Mouse (Mus musculus): ENCODE measurements around the gene Rxra. TPM values are rescaled to one million over a fixed set of nuclear protein-coding genes. Genes with fewer than 3 reads are reported as not detected.

The Rxra gene
- polyA plus RNA-seq, 1 experiment from 2014 or later: 5.2 TPM

DNA sequence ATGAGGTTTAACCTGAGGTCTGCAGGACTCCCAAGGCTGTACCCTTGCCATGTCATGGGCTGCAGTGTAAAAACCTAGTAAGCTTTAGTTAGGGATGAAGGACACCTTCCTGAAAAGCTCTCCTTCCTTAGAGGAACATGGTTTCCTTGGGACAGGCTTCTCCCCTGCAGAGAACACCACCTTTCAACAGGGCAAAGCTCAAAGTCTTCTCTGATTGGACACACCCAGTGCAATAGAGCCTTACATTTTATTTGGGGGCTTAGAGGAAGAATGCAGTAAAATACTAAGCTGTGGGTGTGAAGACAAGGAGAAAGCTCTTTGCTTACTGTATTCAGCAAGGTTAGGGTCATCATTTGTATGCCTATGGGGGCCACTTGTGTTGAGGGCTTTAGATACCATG lies 19.7 kb upstream of the Rxra start:
- Histone ChIP-seq H3K4me1 (replicated peaks; ENCODE audit: control insufficient read depth, insufficient read depth, low read length) (peaks cover 8% of the 10 kb centered on the region), H3K4me2 (no peak overlapping the region), H3K9ac (ENCODE audit: low read depth, low read length) (no peak overlapping the region), H3K27me3 (replicated peaks; ENCODE audit: control insufficient read depth, insufficient read depth, low read length) (no peaks in the 10 kb centered on the region), H3K4me3 (ENCODE audit: low read depth, low read length) (no peak overlapping the region), H3K27ac (ENCODE audit: low read depth, low read length) (no peak overlapping the region), H3K9me3 (ENCODE audit: control insufficient read depth, low read length) (no peaks in the 10 kb centered on the region), H3K36me3 (ENCODE audit: control insufficient read depth, insufficient read depth, low read length) (no peaks in the 10 kb centered on the region)
- DNase-seq (ENCODE audit: low spot score) (no peak), ATAC-seq (replicated peaks; ENCODE audit: low FRiP score) (no peak)

- no peak; the same call in 1 of the 2 replicates for ATAC-seq (replicated peaks; ENCODE audit: low FRiP score)
- Histone ChIP-seq H3K9ac (ENCODE audit: low read depth, low read length) (no peak overlapping the region), H3K4me1 (replicated peaks; ENCODE audit: control insufficient read depth, insufficient read depth, low read length) (peaks cover 13% of the 10 kb centered on the region), H3K4me3 (ENCODE audit: low read depth, low read length) (no peak overlapping the region), H3K36me3 (ENCODE audit: control insufficient read depth, insufficient read depth, low read length) (no peaks in the 10 kb centered on the region), H3K27me3 (replicated peaks; ENCODE audit: control insufficient read depth, insufficient read depth, low read length) (peaks cover 4% of the 10 kb centered on the region), H3K4me2 (no peak overlapping the region), H3K27ac (ENCODE audit: low read depth, low read length) (no peak overlapping the region), H3K9me3 (ENCODE audit: control insufficient read depth, low read length) (no peaks in the 10 kb centered on the region)
- WGBS: 49% methylated on average over 6 of the region's 6 CpGs
- no peak for DNase-seq (ENCODE audit: low spot score)
These were observed 11.0 kb upstream of the Rxra start for GRCm38 (mm10) chr2:27665284-27665683.

- no peaks in the 10 kb centered on the region for H3K9me3 ChIP-seq (ENCODE audit: control insufficient read depth, low read length)
- no peak overlapping the region for H3K27ac ChIP-seq (ENCODE audit: low read depth, low read length)
- ATAC-seq (replicated peaks; ENCODE audit: low FRiP score): no peak
- DNase-seq (ENCODE audit: low spot score): no peak
- H3K4me1 ChIP-seq (replicated peaks; ENCODE audit: control insufficient read depth, insufficient read depth, low read length): peaks cover 18% of the 10 kb centered on the region
- peaks cover 4% of the 10 kb centered on the region for H3K27me3 ChIP-seq (replicated peaks; ENCODE audit: control insufficient read depth, insufficient read depth, low read length)
- H3K4me3 ChIP-seq (ENCODE audit: low read depth, low read length): no peak overlapping the region
- 68% methylated on average over 4 of the region's 4 CpGs for WGBS
- no peaks in the 10 kb centered on the region for H3K36me3 ChIP-seq (ENCODE audit: control insufficient read depth, insufficient read depth, low read length)
- H3K4me2 ChIP-seq: no peak overlapping the region
- no peak overlapping the region for H3K9ac ChIP-seq (ENCODE audit: low read depth, low read length)
These were observed 9.5 kb upstream of the Rxra start for GRCm38 (mm10) chr2:27666719-27667118.

- Histone ChIP-seq H3K4me2 (no peak overlapping the region), H3K27me3 (replicated peaks; ENCODE audit: control insufficient read depth, insufficient read depth, low read length) (peaks cover 4% of the 10 kb centered on the region), H3K9me3 (ENCODE audit: control insufficient read depth, low read length) (no peaks in the 10 kb centered on the region), H3K4me3 (ENCODE audit: low read depth, low read length) (no peak overlapping the region), H3K9ac (ENCODE audit: low read depth, low read length) (no peak overlapping the region), H3K4me1 (replicated peaks; ENCODE audit: control insufficient read depth, insufficient read depth, low read length) (peaks cover 22% of the 10 kb centered on the region), H3K27ac (ENCODE audit: low read depth, low read length) (no peak overlapping the region), H3K36me3 (ENCODE audit: control insufficient read depth, insufficient read depth, low read length) (no peaks in the 10 kb centered on the region)
- DNase-seq (ENCODE audit: low spot score) (no peak), ATAC-seq (replicated peaks; ENCODE audit: low FRiP score) (no peak)
- 27% methylated on average over 4 of the region's 4 CpGs for WGBS
These were observed 8.6 kb upstream of the Rxra start for GRCm38 (mm10) chr2:27667677-27668076.

DNA sequence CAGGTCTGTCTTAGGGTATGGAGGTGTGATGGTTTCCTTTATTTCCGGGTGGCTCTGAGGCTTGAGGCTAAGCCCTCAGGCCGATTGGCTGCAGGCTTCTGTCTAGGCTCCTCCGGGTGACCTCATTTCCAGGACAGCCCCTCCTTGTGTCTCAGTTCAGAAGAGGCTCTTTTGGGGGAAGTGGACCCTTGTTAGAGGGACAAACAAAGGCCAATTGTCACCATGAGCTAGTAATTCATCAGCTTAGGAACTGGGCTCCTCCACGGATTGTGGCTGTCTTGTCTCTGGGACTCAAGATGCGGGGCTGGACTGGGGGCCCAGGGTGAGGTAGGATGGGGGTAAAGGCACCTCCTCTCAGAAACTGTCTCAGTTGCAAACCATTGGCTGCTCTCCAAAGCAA lies 5.5 kb upstream of the Rxra start:
- WGBS: 66% methylated on average over 5 of the region's 5 CpGs
- Histone ChIP-seq H3K36me3 (ENCODE audit: control insufficient read depth, insufficient read depth, low read length) (no peaks in the 10 kb centered on the region), H3K4me3 (ENCODE audit: low read depth, low read length) (no peak overlapping the region), H3K9ac (ENCODE audit: low read depth, low read length) (no peak overlapping the region), H3K4me2 (no peak overlapping the region), H3K4me1 (replicated peaks; ENCODE audit: control insufficient read depth, insufficient read depth, low read length) (peaks cover 16% of the 10 kb centered on the region), H3K27ac (ENCODE audit: low read depth, low read length) (no peak overlapping the region), H3K9me3 (ENCODE audit: control insufficient read depth, low read length) (no peaks in the 10 kb centered on the region), H3K27me3 (replicated peaks; ENCODE audit: control insufficient read depth, insufficient read depth, low read length) (peaks cover 4% of the 10 kb centered on the region)
- DNase-seq (ENCODE audit: low spot score) (no peak), ATAC-seq (replicated peaks; ENCODE audit: low FRiP score) (no peak)

DNA sequence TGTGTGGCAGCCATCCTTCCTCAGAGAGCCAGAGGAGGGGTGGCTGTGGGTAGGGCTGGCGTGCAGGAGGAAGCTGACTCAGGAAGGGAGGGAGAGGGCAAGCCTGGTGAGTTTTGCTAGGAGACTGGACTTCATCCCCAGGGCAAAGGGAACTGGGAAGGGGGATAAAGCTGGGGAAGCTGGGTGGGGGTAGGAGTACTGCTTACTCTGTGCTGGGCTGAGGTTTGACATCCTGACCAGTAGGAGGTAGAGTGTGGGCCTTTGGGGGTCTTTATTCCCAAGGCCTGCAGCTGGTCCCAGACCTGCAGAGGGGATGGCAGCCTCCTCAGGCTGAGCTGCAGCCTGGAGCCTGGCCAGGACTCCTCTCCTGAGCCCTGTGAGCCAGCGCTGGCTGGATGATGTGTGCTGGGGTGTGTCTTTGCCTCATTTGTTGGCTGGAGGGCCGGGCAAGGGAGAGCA lies 4.6 kb upstream of the Rxra start:
- H3K27ac ChIP-seq (ENCODE audit: low read depth, low read length): peak overlapping the region; percentile 15
- peaks cover 11% of the 10 kb centered on the region for H3K27me3 ChIP-seq (replicated peaks; ENCODE audit: control insufficient read depth, insufficient read depth, low read length)
- no peak overlapping the region for H3K4me3 ChIP-seq (ENCODE audit: low read depth, low read length)
- no peak overlapping the region for H3K4me2 ChIP-seq
- no peak for ATAC-seq (replicated peaks; ENCODE audit: low FRiP score)
- DNase-seq (ENCODE audit: low spot score): no peak
- H3K4me1 ChIP-seq (replicated peaks; ENCODE audit: control insufficient read depth, insufficient read depth, low read length): peaks cover 19% of the 10 kb centered on the region
- H3K9ac ChIP-seq (ENCODE audit: low read depth, low read length): no peak overlapping the region
- WGBS: 46% methylated on average over 3 of the region's 3 CpGs
- H3K9me3 ChIP-seq (ENCODE audit: control insufficient read depth, low read length): no peaks in the 10 kb centered on the region
- H3K36me3 ChIP-seq (ENCODE audit: control insufficient read depth, insufficient read depth, low read length): no peaks in the 10 kb centered on the region

GRCm38 (mm10) chr2:27676478-27677325 lies 462 bp downstream of the Rxra start:
- Histone ChIP-seq H3K27me3 (replicated peaks; ENCODE audit: control insufficient read depth, insufficient read depth, low read length) (peaks cover 10% of the 10 kb centered on the region; the same call in 1 of the 2 replicates), H3K4me3 (ENCODE audit: low read depth, low read length) (peak overlapping the region; percentile 78), H3K36me3 (ENCODE audit: control insufficient read depth, insufficient read depth, low read length) (no peaks in the 10 kb centered on the region), H3K27ac (ENCODE audit: low read depth, low read length) (peak overlapping the region; percentile 83), H3K4me2 (peak overlapping the region; percentile 75), H3K9ac (ENCODE audit: low read depth, low read length) (peak overlapping the region; percentile 86), H3K9me3 (ENCODE audit: control insufficient read depth, low read length) (no peaks in the 10 kb centered on the region), H3K4me1 (replicated peaks; ENCODE audit: control insufficient read depth, insufficient read depth, low read length) (peaks cover 41% of the 10 kb centered on the region)
- WGBS: 2% methylated on average over 36 of the region's 106 CpGs
- ATAC-seq (replicated peaks; ENCODE audit: low FRiP score) (peak; percentile 60), DNase-seq (ENCODE audit: low spot score) (peak; percentile 71)

DNA sequence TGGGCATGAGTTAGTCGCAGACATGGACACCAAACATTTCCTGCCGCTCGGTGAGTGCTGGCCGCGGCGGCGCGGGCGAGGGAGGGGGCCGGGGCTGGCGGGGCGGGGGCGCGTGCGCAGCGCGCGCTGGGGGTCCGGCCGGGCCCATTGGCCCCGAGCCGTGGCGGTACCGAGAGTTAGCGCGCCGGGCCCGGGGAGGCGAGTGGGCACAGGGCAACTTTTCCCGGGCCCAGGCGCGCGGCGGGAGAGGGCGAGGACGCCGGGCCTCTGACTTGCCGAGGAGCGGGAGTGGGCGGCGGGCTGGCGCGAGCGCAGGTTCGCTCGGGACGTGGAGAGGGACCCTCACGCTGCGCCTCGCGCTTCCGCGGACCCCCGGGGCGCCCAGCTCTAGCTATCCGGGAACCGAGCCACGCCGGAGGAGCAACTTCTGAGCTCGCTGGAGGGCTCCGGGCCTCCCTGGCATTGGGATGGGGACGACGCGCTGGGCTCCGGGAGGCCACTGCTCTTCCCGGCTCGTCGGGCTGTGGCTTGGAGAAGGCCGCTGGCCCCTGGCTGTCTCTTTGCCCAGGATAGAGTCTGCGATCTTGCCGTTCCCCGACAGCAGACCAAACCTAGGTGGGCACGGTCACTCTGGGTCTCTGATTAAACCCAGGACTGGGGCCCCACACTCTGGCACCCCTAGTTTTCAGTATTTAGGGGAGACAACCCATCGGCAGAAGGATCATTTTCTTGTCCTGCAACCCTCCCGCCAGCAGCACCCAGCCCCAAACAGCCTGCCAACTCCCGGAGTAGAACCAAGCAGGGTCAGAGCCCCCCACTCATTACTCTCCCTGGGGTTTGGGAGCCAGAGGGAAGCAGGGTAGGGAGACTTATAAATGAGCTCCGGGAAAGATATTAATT lies 1.4 kb downstream of the Rxra start:
- ATAC-seq (replicated peaks; ENCODE audit: low FRiP score) (no peak; the same call in 1 of the 2 replicates), DNase-seq (ENCODE audit: low spot score) (peak; percentile 62)
- no peaks in the 10 kb centered on the region for H3K36me3 ChIP-seq (ENCODE audit: control insufficient read depth, insufficient read depth, low read length)
- peaks cover 37% of the 10 kb centered on the region for H3K4me1 ChIP-seq (replicated peaks; ENCODE audit: control insufficient read depth, insufficient read depth, low read length)
- H3K9me3 ChIP-seq (ENCODE audit: control insufficient read depth, low read length): no peaks in the 10 kb centered on the region
- H3K27ac ChIP-seq (ENCODE audit: low read depth, low read length): peak overlapping the region; percentile 83
- peak overlapping the region; percentile 75 for H3K4me2 ChIP-seq
- peak overlapping the region; percentile 86 for H3K9ac ChIP-seq (ENCODE audit: low read depth, low read length)
- H3K27me3 ChIP-seq (replicated peaks; ENCODE audit: control insufficient read depth, insufficient read depth, low read length): peaks cover 10% of the 10 kb centered on the region; the same call in 1 of the 2 replicates
- under 1% methylated on average over 64 of the region's 77 CpGs for WGBS
- H3K4me3 ChIP-seq (ENCODE audit: low read depth, low read length): peak overlapping the region; percentile 78

All from liver, embryonic 11.5 days (tissue).